Mouse (Mus musculus) induced T-regulatory cell, adult 2 months (primary cell): ENCODE results near the gene Fam111a.
"Not testable (repeated sequence)": the region's sequence is repeated elsewhere in the genome, so short reads cannot be mapped to it uniquely, and the experiment has no call there.

Source experiments
- DNase-seq: peaks from one replicate; pipeline ENCODE4 v3.0.0-alpha.2; 2012; ENCODE audit warnings: low read depth

The Fam111a gene

GRCm38 (mm10) chr19:12545440-12545839 lies at the start of gene Fam111a:
Gene Fam111a (plus strand): TSS chr19:12545740.
- not testable (repeated sequence) for DNase-seq

DNA sequence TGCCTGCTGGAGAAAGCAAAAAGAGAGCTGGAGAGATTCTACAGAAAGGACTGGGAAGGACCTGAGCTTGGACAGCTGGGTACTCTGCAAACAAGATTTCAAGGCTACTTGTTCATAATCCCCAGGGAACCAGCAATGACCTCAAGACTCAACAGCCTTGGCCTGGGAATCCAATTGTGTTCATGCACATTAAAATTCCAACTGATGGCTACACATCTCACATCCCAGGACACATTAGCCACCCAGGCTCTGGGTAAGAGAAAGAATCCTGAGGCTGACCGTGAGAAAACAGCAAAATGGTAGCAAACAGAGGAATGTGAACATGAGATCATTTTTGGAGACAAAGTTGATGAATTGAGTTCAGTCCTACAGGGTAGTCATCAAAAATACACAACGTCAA lies 49.3 kb upstream of the Fam111a start:
- no peak for DNase-seq

DNA sequence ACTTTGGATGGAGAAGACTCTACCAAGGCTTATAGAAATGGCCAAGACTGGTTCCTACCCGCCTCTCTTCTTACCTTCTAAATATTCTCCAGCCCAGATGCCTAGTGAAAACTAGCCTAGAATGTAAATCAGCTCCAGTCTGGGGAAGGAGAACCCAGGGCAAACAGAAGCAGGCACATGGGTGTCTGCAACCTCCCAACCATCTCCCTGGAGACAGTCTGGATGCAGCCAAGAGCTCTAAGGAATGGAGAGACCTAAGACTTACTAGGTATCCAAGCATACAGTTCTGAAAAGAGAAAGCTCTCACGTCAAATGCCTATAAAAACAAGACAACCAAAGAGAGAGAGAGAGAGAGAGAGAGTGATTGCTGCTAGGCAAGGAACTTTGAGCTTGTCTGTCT lies 47.6 kb upstream of the Fam111a start:
- no peak for DNase-seq

DNA sequence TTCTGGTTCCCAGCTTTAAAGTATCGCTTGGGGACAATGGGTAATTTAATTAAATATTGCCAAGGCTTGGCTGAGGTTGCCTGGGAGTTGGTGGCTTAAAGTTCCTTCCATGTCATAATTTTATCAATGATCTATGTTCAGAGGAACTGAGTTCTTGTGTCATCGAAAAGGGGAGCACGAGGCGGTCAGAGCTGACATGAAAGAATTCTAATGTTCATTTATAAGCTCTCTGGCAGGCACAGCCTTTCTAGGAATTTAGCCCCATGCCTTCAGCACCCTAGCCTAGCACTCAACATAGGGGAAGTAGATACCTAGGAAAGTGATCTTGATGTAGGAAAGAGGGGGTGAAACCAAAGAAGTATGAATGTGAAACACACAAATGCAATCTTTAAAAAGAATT lies 47.2 kb upstream of the Fam111a start:
- no peak for DNase-seq

DNA sequence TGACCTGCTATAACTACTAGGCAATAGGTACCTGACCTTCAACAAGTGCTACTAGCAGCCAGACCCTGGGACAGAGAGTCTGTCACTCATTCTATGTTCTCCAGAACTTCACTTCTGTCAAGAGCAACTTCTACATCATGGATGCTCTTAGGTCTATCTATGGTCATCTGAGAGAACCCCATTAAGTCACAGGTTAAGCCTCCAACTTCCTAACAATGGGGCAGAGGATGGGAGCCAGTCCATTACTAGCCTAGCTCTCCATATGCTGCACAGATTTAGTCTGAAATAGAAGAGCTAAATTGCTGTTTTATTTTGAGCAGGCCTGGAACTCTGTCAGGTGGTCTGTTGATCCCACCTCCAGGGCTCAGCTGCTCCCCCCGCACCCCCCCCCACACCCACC lies 46.6 kb upstream of the Fam111a start:
- DNase-seq = no peak

- no peak for DNase-seq
These were observed 46.1 kb upstream of the Fam111a start for GRCm38 (mm10) chr19:12499485-12499884.

DNA sequence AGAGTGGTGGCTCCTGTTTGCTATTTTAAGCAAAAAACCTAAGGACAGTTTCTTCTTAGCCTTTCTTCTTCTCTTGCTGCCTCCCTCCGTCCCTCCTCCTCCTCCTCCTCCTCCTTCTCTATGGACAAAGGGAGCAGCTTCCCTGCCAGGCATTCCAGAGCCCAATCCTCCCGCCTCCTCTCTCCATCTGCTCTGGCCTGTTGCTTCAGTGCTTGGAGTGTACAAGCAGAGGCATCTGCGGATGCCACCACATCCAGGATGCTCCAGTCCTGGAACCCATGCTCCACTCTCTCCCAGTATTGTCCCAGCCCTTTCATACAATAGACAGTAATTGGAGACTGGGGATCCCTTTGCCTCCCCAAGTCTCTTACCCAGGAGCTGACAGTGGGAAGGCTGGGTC lies 45.4 kb upstream of the Fam111a start:
- no peak for DNase-seq

DNA sequence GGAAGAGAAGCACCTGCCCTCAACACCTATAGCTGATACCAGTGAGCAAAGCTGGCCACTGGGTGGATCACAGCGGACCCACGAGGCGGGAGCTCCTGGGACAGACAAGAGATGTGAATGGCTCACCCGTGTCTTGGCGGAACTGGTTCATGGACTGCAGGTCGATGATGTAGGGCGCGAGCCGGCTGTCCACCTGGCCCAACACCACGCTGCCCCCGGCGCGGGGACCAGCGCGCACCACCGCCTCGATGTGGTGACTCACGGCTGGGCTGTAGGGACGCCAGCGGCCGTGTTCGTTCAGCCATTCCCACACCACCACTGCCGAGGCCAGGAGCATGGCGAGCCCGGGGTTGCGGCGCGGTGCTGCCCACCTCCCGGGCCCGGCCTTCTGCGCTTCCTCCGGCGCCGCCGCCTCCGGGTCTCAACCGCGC lies 44.6 kb upstream of the Fam111a start:
- peak; percentile 38 for DNase-seq

DNA sequence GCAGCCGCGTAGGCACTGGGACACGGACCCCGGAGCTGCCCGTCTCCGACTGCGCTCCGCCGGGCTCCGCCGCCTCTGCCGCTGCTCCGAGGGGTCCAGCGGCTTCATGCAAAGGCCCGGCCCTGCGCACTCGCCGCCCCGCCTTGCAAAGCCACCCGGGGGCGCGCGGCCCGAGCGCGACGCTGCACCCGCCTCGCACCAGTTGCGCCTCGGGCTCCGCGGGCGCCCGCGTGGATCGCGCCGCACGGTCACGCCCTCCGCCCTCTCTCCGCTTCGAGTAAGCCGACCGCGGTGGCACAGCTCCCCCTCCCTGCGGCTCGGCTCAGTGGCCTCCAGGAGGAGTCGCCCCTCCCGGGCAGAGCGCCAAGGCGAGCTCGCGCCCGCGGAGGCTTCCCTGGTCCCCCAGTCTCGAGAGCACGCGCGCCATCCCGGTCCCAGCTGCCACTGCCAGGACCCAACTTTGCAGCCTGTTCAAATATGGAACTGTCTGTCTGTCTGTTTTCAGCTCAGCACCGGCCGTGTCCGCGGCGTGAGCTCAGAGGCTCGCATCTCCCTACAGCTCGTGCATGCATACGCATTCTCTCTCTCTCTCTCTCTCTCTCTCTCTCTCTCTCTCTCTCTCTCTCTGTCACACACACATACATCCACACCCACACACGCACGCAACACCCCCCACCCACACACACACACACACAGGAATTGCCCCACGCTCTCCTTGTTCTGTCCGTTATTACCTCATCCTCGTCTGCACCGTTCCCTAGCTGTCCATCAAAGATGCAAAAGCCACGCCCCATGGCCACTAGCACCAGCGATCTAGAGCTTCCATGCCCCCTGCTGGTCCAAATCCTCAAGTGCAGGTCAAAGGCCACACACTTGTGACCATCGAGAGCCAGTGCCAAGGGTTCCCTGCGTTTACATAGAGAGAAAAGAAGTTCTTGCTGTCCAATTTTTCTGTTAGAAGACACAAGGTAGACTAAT lies 43.9 kb upstream of the Fam111a start, which contains the start of gene Dtx4:
Gene Dtx4, minus strand, starts transcription at position 85 of the 978 bp plus-strand sequence.
- peak; percentile 97 for DNase-seq

- no peak for DNase-seq
These were observed 42.8 kb upstream of the Fam111a start for GRCm38 (mm10) chr19:12502756-12503155.

DNA sequence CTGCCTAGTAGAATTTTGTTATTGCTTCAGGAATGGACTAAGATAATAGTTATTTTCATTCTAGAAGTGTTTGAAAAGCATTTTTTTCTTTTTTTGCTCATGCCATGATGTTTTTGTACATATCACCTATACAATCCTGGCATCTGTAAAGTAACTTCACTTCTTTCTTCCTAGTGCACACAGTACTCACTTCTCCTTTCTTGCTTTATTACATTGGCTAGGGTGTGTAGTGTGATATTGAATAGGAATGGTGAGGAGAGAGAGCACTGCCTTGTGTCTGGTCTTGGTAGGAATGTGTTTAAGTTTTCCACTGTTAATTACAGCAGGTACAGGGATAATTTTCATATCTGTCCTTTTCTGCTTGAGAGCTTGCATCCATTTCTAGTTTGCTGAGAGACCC lies 30.9 kb upstream of the Fam111a start:
- no peak for DNase-seq

DNA sequence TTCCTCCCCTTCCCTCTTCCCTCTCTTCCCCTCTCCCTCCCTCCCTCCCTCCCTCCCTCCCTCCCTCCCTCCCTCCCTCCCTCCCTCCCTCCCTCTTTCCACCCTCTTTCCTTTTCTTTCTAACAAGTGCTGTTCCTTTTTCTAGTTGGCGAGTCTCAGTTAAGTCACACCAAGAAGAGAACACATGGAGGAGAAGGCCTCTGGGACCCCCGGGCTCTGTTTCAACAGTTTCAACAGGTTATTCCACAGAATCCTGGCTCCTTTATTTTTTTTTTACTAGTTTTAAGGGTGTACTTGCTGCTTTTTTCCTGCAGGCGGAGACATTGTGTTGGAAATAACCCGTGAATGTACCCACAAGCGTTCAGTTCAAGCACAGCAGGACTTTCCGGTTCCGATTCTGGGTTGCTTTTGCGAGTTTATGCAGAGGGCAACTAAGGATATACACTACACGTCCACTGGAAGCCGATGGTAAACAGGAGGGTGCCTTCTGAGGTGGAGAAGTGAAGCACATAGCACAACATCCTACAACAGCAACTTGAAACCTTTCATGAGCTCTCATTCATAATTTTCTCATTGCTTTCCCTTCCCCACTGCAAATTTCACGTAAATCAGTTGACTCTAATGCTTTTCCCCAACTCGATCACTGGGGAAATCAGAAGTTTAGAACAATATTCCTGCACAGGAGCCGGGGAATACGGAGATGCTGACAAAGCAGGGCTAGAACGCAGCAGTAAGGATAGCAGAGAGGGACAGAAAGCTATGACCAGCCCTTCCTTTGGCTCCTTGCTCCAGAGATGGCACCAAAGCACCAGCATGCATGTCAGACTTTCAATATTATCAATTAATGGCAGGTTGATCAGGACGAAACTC lies 27.6 kb upstream of the Fam111a start:
- peak; percentile 88 for DNase-seq

GRCm38 (mm10) chr19:12518541-12518890 lies 27.0 kb upstream of the Fam111a start:
- DNase-seq = no peak

DNA sequence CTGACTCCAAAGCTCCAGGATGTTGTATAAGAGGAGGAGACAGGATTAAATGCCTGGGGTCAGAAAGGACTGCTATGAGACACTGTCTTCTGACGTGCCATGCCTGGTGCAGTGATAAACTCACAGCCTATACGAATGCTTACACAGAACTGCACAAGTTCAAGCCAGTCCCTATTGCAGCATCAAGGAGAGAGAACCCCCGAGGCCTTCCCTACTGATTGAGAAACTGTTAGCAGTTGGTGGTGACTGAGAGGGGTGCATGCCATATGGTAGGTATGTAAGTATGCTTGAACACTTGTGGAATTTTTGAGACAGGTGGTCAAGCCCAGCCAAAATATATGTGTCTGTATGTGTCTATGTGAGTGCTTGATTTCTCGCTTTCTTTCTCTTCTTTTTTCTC lies 22.2 kb upstream of the Fam111a start:
- no peak for DNase-seq

GRCm38 (mm10) chr19:12537168-12537567 lies 8.4 kb upstream of the Fam111a start:
- no peak for DNase-seq

- DNase-seq = no peak
These were observed 5.6 kb upstream of the Fam111a start for GRCm38 (mm10) chr19:12539975-12540374.

DNA sequence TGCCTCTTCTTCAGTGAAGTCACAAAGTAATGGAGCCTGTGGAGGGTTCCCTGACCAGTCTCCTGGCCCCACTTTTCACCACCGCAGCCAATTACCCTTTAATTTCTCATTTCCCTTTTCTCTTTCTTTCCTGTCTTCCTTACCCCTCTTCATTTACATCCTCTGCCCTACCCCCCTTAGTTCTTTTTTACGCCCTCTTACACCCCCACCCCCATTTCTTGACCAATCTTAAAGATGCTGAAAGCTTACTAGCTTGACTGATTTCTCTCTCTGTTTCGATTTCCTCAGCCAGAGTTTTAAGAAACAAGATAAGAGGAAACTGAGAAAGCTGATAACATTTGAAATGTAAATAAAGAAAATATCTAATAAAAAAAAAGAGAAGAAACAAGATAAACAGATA lies 4.8 kb upstream of the Fam111a start:
- peak; percentile 49 for DNase-seq

DNA sequence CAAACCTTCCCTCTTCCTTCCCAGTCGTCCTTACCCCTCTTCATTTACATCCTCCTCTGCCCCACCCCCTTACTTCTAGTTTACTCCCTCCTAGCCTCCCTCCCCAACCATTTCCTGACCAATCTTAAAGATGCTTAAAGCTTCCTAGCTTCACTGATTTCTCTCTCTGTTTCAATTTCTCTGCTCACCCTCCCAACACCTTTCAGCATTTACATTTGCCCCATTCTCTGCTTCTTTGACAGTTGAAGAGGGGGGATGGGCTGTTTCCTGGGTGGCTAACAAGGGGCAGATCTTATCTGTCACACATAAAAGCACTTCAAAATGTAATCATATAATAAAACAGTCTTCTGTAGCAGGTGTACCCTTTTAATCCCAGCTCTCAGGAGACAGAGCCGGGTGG lies 3.9 kb upstream of the Fam111a start:
- DNase-seq = peak; percentile 86

- peak; percentile 61 for DNase-seq
These were observed 3.6 kb downstream of the Fam111a start for GRCm38 (mm10) chr19:12549166-12549565.

GRCm38 (mm10) chr19:12550005-12550942 lies 4.7 kb downstream of the Fam111a start:
- no peak for DNase-seq

GRCm38 (mm10) chr19:12556293-12556692 lies 10.8 kb downstream of the Fam111a start:
- no peak for DNase-seq

- no peak for DNase-seq
These were observed 12.7 kb downstream of the Fam111a start for GRCm38 (mm10) chr19:12558219-12558618.
